Mouse (Mus musculus) intestine, embryonic 16.5 days (tissue): ENCODE measurements at regions not wholly inside any gene's neighbourhood (a gene's known extent, or its start where the extent isn't known, plus 50 kb on each side); places are given as distances from the start of the nearest gene placed in this dataset.

Source experiments
- ATAC-seq: fragments of 200-750 bp; cut with Nextera tagmentation; 2 replicates; pipeline ENCODE4 v1.8.0; 2017; ENCODE audit warnings: moderate TSS enrichment, moderate library complexity
- H3K27ac ChIP-seq: fragments of 300-500 bp; sonication (generic); 2 replicates; pipeline ENCODE4 v1.5.1; 2014; ENCODE audit warnings: mild to moderate bottlenecking, low read length
- H3K27me3 ChIP-seq: fragments of 300-500 bp; sonication (generic); replicated peaks from 2 replicates; pipeline ENCODE4 v1.6.1; 2014; ENCODE audit warnings: low read length, control low read depth, mixed read lengths; ENCODE audit not compliant: control insufficient read depth, insufficient read depth
- H3K36me3 ChIP-seq: fragments of 300-500 bp; sonication (generic); 2 replicates; pipeline ENCODE4 v1.6.1; 2014; ENCODE audit warnings: low read length, control low read depth; ENCODE audit not compliant: control insufficient read depth, insufficient read depth
- H3K4me1 ChIP-seq: fragments of 300-500 bp; sonication (generic); 2 replicates; pipeline ENCODE4 v1.6.1; 2014; ENCODE audit warnings: low read length, control low read depth, mixed read lengths; ENCODE audit not compliant: control insufficient read depth, insufficient read depth
- H3K4me2 ChIP-seq: fragments of 300-500 bp; sonication (generic); 2 replicates; pipeline ENCODE4 v1.6.1; 2014; ENCODE audit warnings: low read depth, low read length, control low read depth
- H3K4me3 ChIP-seq: fragments of 300-500 bp; sonication (generic); 2 replicates; pipeline ENCODE4 v1.5.1; 2014; ENCODE audit warnings: mild to moderate bottlenecking, low read length
- H3K9ac ChIP-seq: fragments of 300-500 bp; sonication (generic); 2 replicates; pipeline ENCODE4 v1.6.1; 2014; ENCODE audit warnings: low read depth, low read length
- H3K9me3 ChIP-seq: fragments of 300-500 bp; sonication (generic); 2 replicates; pipeline ENCODE4 v1.6.1; 2016; ENCODE audit warnings: low read length, control low read depth; ENCODE audit not compliant: control insufficient read depth
- WGBS: fragments of 180-500 bp; shearing (Covaris S2); extraction: QIAGEN DNeasy Blood & Tissue Kit; methylation state at CpG from one replicate; pipeline ENCODE4 v1.1.7; 2014; 5-methylcytosine and 5-hydroxymethylcytosine counted together

DNA sequence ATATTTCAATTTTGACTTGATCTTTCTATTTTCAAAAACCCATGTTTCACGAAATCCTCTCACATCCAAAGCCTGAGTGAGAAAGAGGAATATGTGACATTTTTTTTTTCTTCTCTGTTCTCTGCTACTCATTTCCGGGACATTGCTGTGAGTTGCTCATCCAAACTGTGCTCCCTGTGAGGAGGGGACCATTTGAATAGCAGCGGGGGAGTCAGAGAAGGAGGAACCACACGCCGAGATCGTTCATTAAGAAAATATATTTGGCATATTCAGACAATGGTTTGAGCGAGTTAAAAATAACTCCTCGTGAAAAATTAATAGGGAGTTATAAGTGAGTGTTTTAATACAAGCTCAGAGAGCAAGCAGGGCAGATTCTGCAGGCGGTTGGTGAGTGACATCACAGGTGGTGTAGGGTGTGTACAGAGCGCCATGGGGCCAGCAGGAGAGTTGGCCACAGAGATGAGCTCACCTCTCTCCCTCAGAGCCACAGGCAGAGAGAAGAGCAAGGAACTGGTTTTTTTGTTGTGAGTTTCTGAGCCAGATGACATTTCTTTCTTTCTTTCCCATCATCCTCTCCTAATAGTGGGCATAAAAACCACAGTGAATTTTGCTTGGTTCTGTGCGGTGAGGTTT lies 54.4 kb upstream of the Calcoco1 start:
- 39% methylated on average over 11 of the region's 11 CpGs for WGBS

DNA sequence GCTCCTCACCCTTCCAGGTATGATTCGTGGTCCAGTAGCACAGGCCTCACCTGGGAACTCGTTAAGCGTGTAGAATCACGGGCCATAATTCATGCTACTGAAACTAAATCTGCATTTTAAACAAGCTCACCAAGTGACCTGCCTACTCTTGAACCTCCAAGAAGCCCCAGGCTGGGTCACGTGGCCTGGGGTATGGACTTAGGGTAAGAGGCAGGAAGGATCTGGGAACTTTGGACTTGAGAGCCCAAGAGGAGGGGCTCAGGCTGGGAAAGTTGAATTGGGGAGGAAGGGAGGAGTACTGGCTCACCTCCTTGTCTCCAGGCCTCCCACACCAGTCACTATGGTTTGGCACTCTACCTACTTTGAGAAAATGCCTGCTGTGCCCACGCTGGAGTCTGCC lies 58.6 kb upstream of the Calcoco1 start:
- no peak overlapping the region for H3K4me2 ChIP-seq
- peaks cover 3% of the 10 kb centered on the region for H3K27me3 ChIP-seq
- ATAC-seq, result no peak
- no peak overlapping the region for H3K4me3 ChIP-seq
- H3K27ac ChIP-seq, result no peak overlapping the region
- 83% methylated on average over 6 of the region's 6 CpGs for WGBS
- no peak overlapping the region for H3K9ac ChIP-seq
- no peaks in the 10 kb centered on the region for H3K36me3 ChIP-seq
- no peaks in the 10 kb centered on the region for H3K9me3 ChIP-seq
- H3K4me1 ChIP-seq, result no peaks in the 10 kb centered on the region; the same call in 1 of the 2 replicates

More for the DNA sequence above, 54.4 kb upstream of the Calcoco1 start:
- H3K9ac ChIP-seq, result no peak overlapping the region
- H3K27me3 ChIP-seq, result peaks cover 3% of the 10 kb centered on the region; the same call in 1 of the 2 replicates
- H3K9me3 ChIP-seq, result no peaks in the 10 kb centered on the region
- H3K36me3 ChIP-seq, result no peaks in the 10 kb centered on the region
- H3K4me3 ChIP-seq, result no peak overlapping the region
- no peak for ATAC-seq
- H3K27ac ChIP-seq, result no peak overlapping the region
- no peak overlapping the region for H3K4me2 ChIP-seq
- H3K4me1 ChIP-seq, result no peaks in the 10 kb centered on the region

DNA sequence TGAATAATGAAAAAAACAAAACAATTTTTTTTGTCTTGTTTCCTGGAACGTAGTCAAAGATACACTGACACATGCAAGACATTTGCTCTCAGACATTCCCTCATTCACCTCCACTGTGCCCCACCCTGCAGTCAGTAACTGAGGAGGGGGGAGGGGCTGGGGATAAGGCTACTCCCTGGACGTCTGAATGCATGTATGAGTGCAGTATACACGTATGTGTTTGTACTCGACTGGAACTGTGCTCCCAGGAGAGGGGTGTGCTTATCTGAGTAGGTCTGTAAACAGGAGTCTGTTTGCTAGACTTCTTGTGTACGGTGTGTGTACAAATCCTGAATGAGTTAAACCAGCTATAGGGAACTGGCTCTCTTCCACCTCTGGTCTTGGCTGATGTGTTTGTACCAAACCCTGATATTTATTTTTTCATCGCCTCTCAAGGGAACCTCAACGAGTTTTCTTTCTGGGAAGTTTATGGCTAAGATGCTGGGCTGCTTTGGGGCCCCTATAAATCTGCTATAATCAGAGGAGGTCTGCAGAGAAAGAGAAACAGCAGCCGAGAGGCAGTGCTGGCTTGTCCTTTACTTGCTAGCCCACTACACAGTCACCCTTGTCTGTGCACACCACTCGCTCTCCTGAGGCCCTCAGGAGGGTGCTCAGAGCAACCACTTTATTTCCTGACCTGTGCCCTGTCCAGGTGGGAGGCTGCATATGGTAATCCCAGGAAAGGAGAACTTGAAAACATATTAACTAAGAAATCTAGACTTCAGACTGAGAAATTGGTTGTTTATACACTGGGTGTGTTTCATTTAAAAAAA lies 61.2 kb upstream of the Calcoco1 start:
- Histone ChIP-seq H3K9ac (no peak overlapping the region), H3K4me1 (no peaks in the 10 kb centered on the region; the same call in 1 of the 2 replicates), H3K9me3 (no peaks in the 10 kb centered on the region), H3K36me3 (no peaks in the 10 kb centered on the region), H3K4me3 (no peak overlapping the region), H3K27me3 (no peaks in the 10 kb centered on the region; the same call in none of the 2 replicates), H3K27ac (no peak overlapping the region), H3K4me2 (no peak overlapping the region)
- ATAC-seq, result peak; percentile 48
- WGBS, result 21% methylated on average over 9 of the region's 9 CpGs

DNA sequence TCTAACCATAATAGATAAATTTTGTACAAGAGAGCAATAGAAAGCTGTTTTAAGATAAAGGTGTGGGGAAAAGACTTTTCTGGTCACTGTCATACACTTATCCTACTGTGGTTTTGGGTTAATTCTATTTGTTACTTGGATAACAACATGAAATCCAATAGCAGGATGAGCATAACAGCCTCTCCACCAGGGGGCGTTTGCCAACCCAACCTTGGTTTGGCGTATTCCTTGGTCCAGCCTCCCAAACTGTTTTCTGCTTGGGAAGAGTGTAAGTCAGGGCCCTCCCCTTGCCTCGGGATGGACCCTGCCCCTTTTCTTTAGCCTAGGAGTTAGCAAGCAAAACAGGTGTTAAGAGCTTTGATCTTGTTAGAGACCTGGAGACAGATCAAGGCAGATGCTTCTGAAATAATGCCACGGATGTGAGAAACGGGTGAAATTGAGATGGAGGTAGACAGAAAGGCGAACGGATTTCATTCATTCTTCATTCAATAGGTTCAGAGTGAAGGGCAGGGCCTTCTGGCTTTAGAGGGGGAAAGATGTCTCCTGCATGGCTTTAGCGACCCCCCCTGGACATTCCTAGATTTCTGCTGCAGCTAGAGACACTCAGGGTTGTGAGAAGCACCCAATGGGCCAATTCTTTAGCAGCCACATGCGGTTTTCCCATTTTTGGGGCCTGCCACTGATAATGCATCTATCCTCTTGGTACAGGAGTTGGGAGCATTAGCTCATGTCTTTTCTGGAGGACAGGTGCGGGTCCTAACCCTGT lies 63.3 kb upstream of the Calcoco1 start:
- H3K4me1 ChIP-seq, result no peaks in the 10 kb centered on the region; the same call in 1 of the 2 replicates
- no peak overlapping the region for H3K9ac ChIP-seq
- no peaks in the 10 kb centered on the region for H3K9me3 ChIP-seq
- no peak overlapping the region for H3K4me2 ChIP-seq
- H3K4me3 ChIP-seq, result no peak overlapping the region
- H3K36me3 ChIP-seq, result no peaks in the 10 kb centered on the region
- H3K27me3 ChIP-seq, result no peaks in the 10 kb centered on the region; the same call in none of the 2 replicates
- no peak overlapping the region for H3K27ac ChIP-seq
- 28% methylated on average over 10 of the region's 10 CpGs for WGBS
- ATAC-seq, result no peak

DNA sequence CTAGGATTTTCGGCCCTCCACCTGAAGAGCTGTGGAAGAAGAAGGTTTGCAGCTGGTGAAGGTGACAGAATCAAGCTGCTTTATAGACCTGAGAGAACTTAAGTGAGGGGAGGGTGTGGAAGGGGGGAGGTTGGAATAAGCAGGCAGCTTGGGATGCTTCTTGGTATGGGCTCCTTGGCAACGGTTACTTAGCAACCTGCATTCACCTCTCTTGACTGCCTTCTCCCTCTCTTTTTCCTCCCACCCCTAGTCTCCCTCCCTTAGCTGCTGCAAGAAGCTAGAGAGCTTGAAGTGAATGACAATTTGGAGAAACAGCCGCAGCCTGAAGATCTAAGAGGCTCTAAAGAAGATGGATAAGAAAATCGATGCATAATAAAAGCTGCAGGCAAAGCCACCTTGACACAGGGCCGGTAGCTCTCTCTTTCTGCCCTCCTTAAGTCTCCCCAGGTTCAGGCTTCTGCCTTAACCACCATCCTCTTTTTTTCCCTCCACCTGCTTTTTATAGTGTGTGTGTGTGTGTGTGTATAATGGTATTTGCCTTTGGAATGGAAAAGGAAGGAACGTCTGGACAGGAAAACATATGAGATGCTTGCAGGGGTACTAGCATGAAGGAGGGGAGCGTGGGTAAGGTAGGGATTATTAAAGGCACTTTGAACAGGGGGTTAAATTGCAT lies 67.0 kb upstream of the Calcoco1 start:
- H3K27me3 ChIP-seq, result peaks cover 5% of the 10 kb centered on the region
- H3K4me2 ChIP-seq, result no peak overlapping the region
- H3K36me3 ChIP-seq, result no peaks in the 10 kb centered on the region
- 41% methylated on average over 7 of the region's 7 CpGs for WGBS
- no peaks in the 10 kb centered on the region for H3K9me3 ChIP-seq
- ATAC-seq, result no peak
- H3K4me3 ChIP-seq, result no peak overlapping the region
- no peak overlapping the region for H3K27ac ChIP-seq
- H3K9ac ChIP-seq, result no peak overlapping the region
- no peaks in the 10 kb centered on the region for H3K4me1 ChIP-seq

DNA sequence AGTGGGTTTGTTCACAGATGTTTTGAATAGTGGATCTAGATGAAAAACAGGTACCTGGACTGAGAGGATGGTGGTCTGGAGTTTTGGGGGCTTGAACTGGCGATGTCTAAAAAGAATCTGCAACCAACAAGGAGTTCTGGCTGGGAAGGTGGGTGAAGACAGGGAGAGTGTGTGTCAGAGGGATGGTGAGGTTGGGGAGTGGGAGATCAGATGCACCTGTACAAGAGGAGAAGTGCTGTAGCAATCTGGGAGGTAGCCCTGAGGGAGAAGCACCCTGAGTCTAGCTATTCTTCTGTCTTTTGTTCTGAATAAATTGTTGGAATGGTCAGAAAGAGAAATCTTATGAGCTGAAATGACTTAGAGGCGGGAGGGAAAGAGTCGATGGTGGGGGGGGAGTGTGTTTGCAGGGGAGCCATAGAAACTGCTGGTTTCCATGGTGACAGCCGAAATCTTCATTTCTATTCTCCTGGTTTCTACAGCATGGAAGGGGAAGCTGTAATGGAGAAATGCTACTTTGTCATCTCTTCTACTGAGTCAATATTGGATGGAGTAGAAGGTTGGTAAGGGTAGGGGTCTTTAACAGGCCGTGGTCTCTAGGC lies 75.1 kb upstream of the Calcoco1 start:
- ATAC-seq, result no peak
- H3K9ac ChIP-seq, result no peak overlapping the region
- H3K4me2 ChIP-seq, result no peak overlapping the region
- WGBS, result 71% methylated on average over 5 of the region's 5 CpGs
- H3K4me3 ChIP-seq, result no peak overlapping the region
- no peaks in the 10 kb centered on the region for H3K36me3 ChIP-seq
- no peaks in the 10 kb centered on the region for H3K27me3 ChIP-seq
- H3K27ac ChIP-seq, result no peak overlapping the region
- H3K4me1 ChIP-seq, result no peaks in the 10 kb centered on the region
- H3K9me3 ChIP-seq, result no peaks in the 10 kb centered on the region

DNA sequence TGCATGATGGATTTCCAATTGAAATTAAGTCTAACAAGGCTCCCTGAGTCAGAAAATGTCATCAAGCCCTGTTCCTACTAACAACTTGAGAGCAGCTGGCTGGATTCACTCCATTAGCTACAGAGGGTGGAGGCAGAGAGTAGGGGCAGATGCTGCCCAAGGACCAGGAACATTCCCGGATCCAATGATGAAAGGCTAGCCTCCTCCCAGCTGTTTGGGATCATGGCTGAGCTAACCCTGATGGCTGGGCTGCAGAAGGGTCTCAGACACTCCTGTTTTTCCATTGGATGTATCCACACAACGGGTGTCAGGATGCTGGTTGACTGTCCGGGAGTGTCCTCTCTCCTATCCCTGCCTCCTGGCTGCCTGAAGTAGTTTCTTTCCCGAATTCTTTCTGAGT lies 78.1 kb upstream of the Calcoco1 start:
- H3K36me3 ChIP-seq, result no peaks in the 10 kb centered on the region
- no peak for ATAC-seq
- no peak overlapping the region for H3K4me2 ChIP-seq
- no peaks in the 10 kb centered on the region for H3K9me3 ChIP-seq
- no peak overlapping the region for H3K9ac ChIP-seq
- no peak overlapping the region for H3K27ac ChIP-seq
- no peaks in the 10 kb centered on the region for H3K4me1 ChIP-seq
- H3K27me3 ChIP-seq, result no peaks in the 10 kb centered on the region
- no peak overlapping the region for H3K4me3 ChIP-seq
- 79% methylated on average over 4 of the region's 4 CpGs for WGBS

DNA sequence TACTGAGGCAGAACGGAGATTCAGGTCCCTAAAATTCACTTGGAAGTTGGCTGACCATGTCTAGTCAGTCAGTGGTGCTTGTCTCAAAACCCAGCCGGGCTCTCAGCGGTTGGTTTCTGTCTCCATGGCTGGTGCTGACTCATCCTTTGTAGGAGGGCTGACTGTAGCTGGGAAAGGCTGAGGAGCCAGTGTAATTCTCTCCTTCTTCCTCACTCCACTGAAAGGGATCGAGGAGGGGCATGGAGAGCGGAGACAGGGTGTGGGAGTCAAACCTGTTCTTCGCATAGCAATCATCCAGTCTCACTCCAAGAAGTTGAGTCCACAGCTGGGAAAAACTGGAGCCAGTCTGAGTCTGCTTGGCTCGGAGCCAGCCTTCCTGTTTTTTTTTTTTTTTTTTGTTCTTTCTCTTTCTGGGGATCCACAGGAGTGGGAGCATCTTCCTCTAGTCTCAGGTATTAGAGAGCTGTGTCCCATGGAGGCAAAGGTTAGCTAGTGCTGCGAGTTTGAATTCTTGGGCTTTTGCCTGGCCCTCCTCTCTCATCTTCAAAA lies 80.4 kb upstream of the Calcoco1 start:
- H3K4me2 ChIP-seq, result no peak overlapping the region
- H3K9ac ChIP-seq, result no peak overlapping the region
- H3K27me3 ChIP-seq, result 0 out of 2 replicates have a peak, but pooled peaks cover 3% of the 10 kb centered on the region
- no peak overlapping the region for H3K4me3 ChIP-seq
- H3K36me3 ChIP-seq, result no peaks in the 10 kb centered on the region
- H3K9me3 ChIP-seq, result no peaks in the 10 kb centered on the region
- H3K4me1 ChIP-seq, result no peaks in the 10 kb centered on the region
- ATAC-seq, result no peak
- no peak overlapping the region for H3K27ac ChIP-seq
- 64% methylated on average over 8 of the region's 8 CpGs for WGBS
